Mouse (Mus musculus) ovary, postnatal 36 days (tissue): ENCODE measurements around the gene Hspb1.

Experiments used
- DNase-seq: peaks from one replicate; pipeline ENCODE4 v3.0.0; 2022; ENCODE audit warnings: low spot score, mixed read lengths

Gene Hspb1

GRCm38 (mm10) chr5:135887675-135888102 lies at the start of gene Hspb1:
Hspb1 (plus strand) TSS chr5:135887919.
- peak; percentile 80 for DNase-seq

- no peak for DNase-seq
Measured at GRCm38 (mm10) chr5:135841651-135842050, 46.1 kb upstream of the Hspb1 start.

- peak; percentile 47 for DNase-seq
Measured at GRCm38 (mm10) chr5:135843418-135843817, 44.3 kb upstream of the Hspb1 start.

- DNase-seq: no peak
Measured at GRCm38 (mm10) chr5:135845676-135846320, 41.9 kb upstream of the Hspb1 start.

GRCm38 (mm10) chr5:135847460-135847859 lies 40.3 kb upstream of the Hspb1 start:
- DNase-seq: no peak

- DNase-seq: no peak
Measured at GRCm38 (mm10) chr5:135847881-135848280, 39.8 kb upstream of the Hspb1 start.

- no peak for DNase-seq
Measured at GRCm38 (mm10) chr5:135851024-135851423, 36.7 kb upstream of the Hspb1 start.

- DNase-seq: no peak
Measured at GRCm38 (mm10) chr5:135851481-135851880, 36.2 kb upstream of the Hspb1 start.

- DNase-seq: no peak
Measured at GRCm38 (mm10) chr5:135852421-135852820, 35.3 kb upstream of the Hspb1 start.

- no peak for DNase-seq
Measured at GRCm38 (mm10) chr5:135853731-135854130, 34.0 kb upstream of the Hspb1 start.

- peak; percentile 69 for DNase-seq
Measured at GRCm38 (mm10) chr5:135855156-135855555, 32.6 kb upstream of the Hspb1 start.

- DNase-seq: no peak
Measured at GRCm38 (mm10) chr5:135866662-135867061, 21.1 kb upstream of the Hspb1 start.

- peak; percentile 42 for DNase-seq
Measured at GRCm38 (mm10) chr5:135867637-135868593, 19.8 kb upstream of the Hspb1 start.

- DNase-seq: no peak
Measured at GRCm38 (mm10) chr5:135868653-135869052, 19.1 kb upstream of the Hspb1 start.

- DNase-seq: no peak
Measured at GRCm38 (mm10) chr5:135869661-135870423, 17.9 kb upstream of the Hspb1 start.

GRCm38 (mm10) chr5:135870505-135870904 lies 17.2 kb upstream of the Hspb1 start:
- DNase-seq: no peak

- DNase-seq: no peak
Measured at GRCm38 (mm10) chr5:135872996-135873395, 14.7 kb upstream of the Hspb1 start.

GRCm38 (mm10) chr5:135873753-135874152 lies 14.0 kb upstream of the Hspb1 start:
- DNase-seq: no peak

GRCm38 (mm10) chr5:135877180-135877579 lies 10.5 kb upstream of the Hspb1 start:
- DNase-seq: peak; percentile 51

- DNase-seq: peak; percentile 53
Measured at GRCm38 (mm10) chr5:135877831-135878231, 9.9 kb upstream of the Hspb1 start.

- DNase-seq: peak; percentile 75
Measured at GRCm38 (mm10) chr5:135879449-135880158, 8.1 kb upstream of the Hspb1 start.

- DNase-seq: no peak
Measured at GRCm38 (mm10) chr5:135884641-135885040, 3.1 kb upstream of the Hspb1 start.
